Comparison of ENCODE assay signal across 21 mouse cellular contexts in the genomic region with DNA sequence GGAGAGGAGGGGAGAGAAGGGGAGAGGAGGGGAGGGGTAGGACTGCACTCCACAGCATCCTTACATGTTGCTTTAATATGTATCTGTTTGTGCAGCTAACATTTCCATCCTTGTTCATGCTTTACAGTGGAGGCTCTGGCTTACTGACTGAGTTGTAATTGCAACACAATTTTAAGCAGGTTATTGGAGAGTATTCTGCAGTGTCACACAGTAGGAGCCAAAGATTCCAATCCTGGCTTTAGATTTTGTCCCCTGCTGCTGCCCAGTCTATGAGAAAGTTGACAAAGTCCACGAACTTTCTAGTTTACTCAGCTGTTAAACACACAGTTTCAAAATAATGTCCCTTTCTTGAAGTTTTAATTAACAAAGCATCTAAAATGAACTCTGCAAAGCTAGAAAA.
A peak's percentile ranks its signal among the peaks of the same experiment; 100 is the strongest.
DNase-seq lines count a peak whose midpoint lies in the region; ATAC-seq lines count a peak whose summit lies in the region.
"Had no signal": no experiment of that assay in that cellular context is flagged by ENCODE, and none has a peak within 500 bp of the region (broad histone marks: within the 10 kb centered on the region; RNA-seq: fewer than 3 reads in every experiment).

No protein-coding gene starts in this region.

- peak; percentile 43; the same call in 1 of the 2 replicates for ATAC-seq in liver, embryonic 16.5 days (ENCODE audit: low read depth)
- ATAC-seq in embryonic facial prominence, embryonic 14.5 days (ENCODE audit: low read depth) = no peak
- no peak for ATAC-seq in stomach, embryonic 15.5 days (ENCODE audit: insufficient read depth, low FRiP score, low read depth)
- ATAC-seq: activated CD4-positive, CD25-positive, alpha-beta regulatory T cell, adult 4 months; forebrain, embryonic 15.5 days had no signal

- H3K4me3 ChIP-seq in liver, embryonic 16.5 days (ENCODE audit: low read depth, low read length) = no peak overlapping the region
- H3K4me3 ChIP-seq in embryonic facial prominence, embryonic 14.5 days (ENCODE audit: low read depth, low read length) = no peak overlapping the region
- H3K4me3 ChIP-seq in stomach, embryonic 15.5 days (replicated peaks) = no peak overlapping the region
- H3K4me3 ChIP-seq: embryonic facial prominence, embryonic 12.5 days; forebrain, embryonic 12.5 days; forebrain, embryonic 15.5 days; hindbrain, embryonic 12.5 days; hindbrain, embryonic 15.5 days had no signal

- H3K36me3 ChIP-seq in liver, embryonic 16.5 days (ENCODE audit: control insufficient read depth, insufficient read depth) = no peaks in the 10 kb centered on the region
- H3K36me3 ChIP-seq in embryonic facial prominence, embryonic 14.5 days (ENCODE audit: control insufficient read depth, insufficient read depth, low read length) = no peaks in the 10 kb centered on the region
- H3K36me3 ChIP-seq in stomach, embryonic 15.5 days = no peaks in the 10 kb centered on the region
- H3K36me3 ChIP-seq: embryonic facial prominence, embryonic 12.5 days; forebrain, embryonic 12.5 days; forebrain, embryonic 15.5 days; hindbrain, embryonic 12.5 days; hindbrain, embryonic 15.5 days had no signal

- DNase-seq in heart, adult 11 months = peak; percentile 65
- no peak for DNase-seq in heart, adult 18-20 months
- DNase-seq in liver = no peak
- no peak for DNase-seq in embryonic facial prominence, embryonic 14.5 days (ENCODE audit: low spot score)
- DNase-seq in thymus, postnatal 14 days = no peak
- no peak for DNase-seq in left cerebral cortex, postnatal 14 days (ENCODE audit: low spot score in 2 of 2)
- DNase-seq: adrenal gland, adult 8-10 months; adrenal gland, postnatal 25 days; cerebellum, adult 11-12 months; cerebellum, adult 8-10 months; cerebellum, postnatal 10 days; cerebellum, postnatal 36 days had no signal

- no peak overlapping the region for H3K4me2 ChIP-seq in liver, embryonic 16.5 days (ENCODE audit: low read depth, low read length)
- H3K4me2 ChIP-seq in embryonic facial prominence, embryonic 14.5 days (ENCODE audit: low read depth, low read length) = no peak overlapping the region
- H3K4me2 ChIP-seq in stomach, embryonic 15.5 days = no peak overlapping the region
- H3K4me2 ChIP-seq: embryonic facial prominence, embryonic 12.5 days; forebrain, embryonic 12.5 days; forebrain, embryonic 15.5 days; heart, embryonic 11.5 days; hindbrain, embryonic 12.5 days; hindbrain, embryonic 15.5 days had no signal

- intact Hi-C loops in left cerebral cortex, postnatal 14 days (cut with DNase I) = no loop called here

- no peak overlapping the region for H3K27ac ChIP-seq in liver, embryonic 16.5 days (ENCODE audit: low read length)
- H3K27ac ChIP-seq in embryonic facial prominence, embryonic 14.5 days (replicated peaks; ENCODE audit: low read depth, low read length) = 0 out of 2 replicates have a peak overlapping the region, but pooled peaks have one; percentile 15
- 0 out of 2 replicates have a peak overlapping the region, but pooled peaks have one; percentile 8 for H3K27ac ChIP-seq in stomach, embryonic 15.5 days
- H3K27ac ChIP-seq: embryonic facial prominence, embryonic 12.5 days; forebrain, embryonic 12.5 days; forebrain, embryonic 15.5 days; hindbrain, embryonic 12.5 days; hindbrain, embryonic 15.5 days had no signal

- 50% methylated on average over 1 of the region's 1 CpGs for WGBS in liver, embryonic 16.5 days (ENCODE audit: insufficient replicate concordance)
- WGBS in embryonic facial prominence, embryonic 14.5 days = 56% methylated on average over 1 of the region's 1 CpGs
- 40% methylated on average over 1 of the region's 1 CpGs for WGBS in stomach, embryonic 15.5 days

- no peak overlapping the region for H3K9ac ChIP-seq in liver, embryonic 16.5 days (ENCODE audit: low read depth, low read length)
- no peak overlapping the region for H3K9ac ChIP-seq in embryonic facial prominence, embryonic 14.5 days (ENCODE audit: low read depth, low read length)
- H3K9ac ChIP-seq in stomach, embryonic 15.5 days = no peak overlapping the region
- H3K9ac ChIP-seq: embryonic facial prominence, embryonic 12.5 days; forebrain, embryonic 12.5 days; forebrain, embryonic 15.5 days; hindbrain, embryonic 12.5 days; hindbrain, embryonic 15.5 days had no signal

- no peaks in the 10 kb centered on the region for H3K27me3 ChIP-seq in liver, embryonic 16.5 days (ENCODE audit: control insufficient read depth, insufficient read depth, low read depth, low read length)
- H3K27me3 ChIP-seq in embryonic facial prominence, embryonic 14.5 days (replicated peaks; ENCODE audit: control insufficient read depth, insufficient read depth, low read length) = no peaks in the 10 kb centered on the region
- no peaks in the 10 kb centered on the region for H3K27me3 ChIP-seq in stomach, embryonic 15.5 days (replicated peaks)
- H3K27me3 ChIP-seq: embryonic facial prominence, embryonic 12.5 days; forebrain, embryonic 12.5 days; forebrain, embryonic 15.5 days; hindbrain, embryonic 12.5 days; hindbrain, embryonic 15.5 days had no signal

- no peaks in the 10 kb centered on the region for H3K4me1 ChIP-seq in liver, embryonic 16.5 days (ENCODE audit: control insufficient read depth, low read depth, low read length)
- H3K4me1 ChIP-seq in embryonic facial prominence, embryonic 14.5 days (ENCODE audit: control insufficient read depth, insufficient read depth, low read length) = peaks cover 23% of the 10 kb centered on the region
- peaks cover 7% of the 10 kb centered on the region; the same call in 1 of the 2 replicates for H3K4me1 ChIP-seq in stomach, embryonic 15.5 days
- H3K4me1 ChIP-seq: forebrain, embryonic 12.5 days; forebrain, embryonic 15.5 days; hindbrain, embryonic 12.5 days; hindbrain, embryonic 15.5 days had no signal

- H3K9me3 ChIP-seq in liver, embryonic 16.5 days (replicated peaks; ENCODE audit: control insufficient read depth, low read length) = no peaks in the 10 kb centered on the region
- no peaks in the 10 kb centered on the region for H3K9me3 ChIP-seq in embryonic facial prominence, embryonic 14.5 days (ENCODE audit: control insufficient read depth, low read length)
- H3K9me3 ChIP-seq in stomach, embryonic 15.5 days = no peaks in the 10 kb centered on the region
- H3K9me3 ChIP-seq: embryonic facial prominence, embryonic 12.5 days; forebrain, embryonic 12.5 days; forebrain, embryonic 15.5 days; hindbrain, embryonic 12.5 days; hindbrain, embryonic 15.5 days had no signal
